Mouse (Mus musculus) cerebellum, adult (tissue): ENCODE data around the gene Snx8.

Source experiments
- ATAC-seq: cut with Nextera tagmentation; 2 replicates; pipeline ENCODE4 v1.9.2; 2017; ENCODE audit warnings: mild to moderate bottlenecking, moderate library complexity, mixed read lengths; ENCODE audit not compliant: insufficient number of reproducible peaks, low FRiP score, low TSS enrichment

The Snx8 gene

GRCm38 (mm10) chr5:140388588-140389576, at the start of gene Snx8:
Snx8 (minus strand) TSS chr5:140389262.
- ATAC-seq = peak; percentile 78; the same call in 1 of the 2 replicates

DNA sequence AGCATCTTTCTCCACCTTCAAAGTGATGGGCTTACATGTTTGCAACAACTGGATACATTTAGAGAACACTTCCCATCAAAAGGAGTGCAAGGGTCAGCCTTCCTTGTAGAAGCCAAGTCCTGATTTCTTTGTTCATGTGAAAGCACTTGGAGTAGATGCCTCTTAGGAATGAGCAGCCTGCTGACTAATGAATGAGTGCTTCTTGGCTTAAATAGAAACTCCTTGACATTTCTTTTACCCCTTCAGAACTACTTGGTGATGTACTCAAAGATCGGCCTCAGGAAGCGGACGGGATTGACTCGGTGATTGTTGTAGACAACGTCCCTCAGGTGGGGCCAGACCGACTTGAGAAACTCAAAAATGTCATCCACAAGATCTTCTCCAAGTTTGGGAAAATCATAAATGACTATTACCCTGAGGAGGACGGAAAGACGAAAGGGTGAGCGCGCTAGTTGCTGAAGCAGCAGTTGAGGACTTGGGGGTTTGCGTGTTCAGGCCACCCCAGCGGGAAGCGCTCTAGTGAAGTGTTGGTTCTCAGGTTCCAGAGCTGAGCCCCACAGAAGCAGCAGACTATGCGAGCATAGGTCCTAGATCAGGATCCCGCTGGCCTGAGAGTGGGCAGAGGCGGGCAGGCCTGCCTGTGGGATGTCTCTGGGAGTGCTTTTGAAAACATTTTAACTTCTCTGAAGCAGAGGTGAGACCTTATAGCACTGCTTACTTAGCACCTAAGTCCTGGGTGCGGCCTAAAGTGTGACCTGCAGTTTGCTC, 36.1 kb upstream of the Snx8 start:
- no peak for ATAC-seq

DNA sequence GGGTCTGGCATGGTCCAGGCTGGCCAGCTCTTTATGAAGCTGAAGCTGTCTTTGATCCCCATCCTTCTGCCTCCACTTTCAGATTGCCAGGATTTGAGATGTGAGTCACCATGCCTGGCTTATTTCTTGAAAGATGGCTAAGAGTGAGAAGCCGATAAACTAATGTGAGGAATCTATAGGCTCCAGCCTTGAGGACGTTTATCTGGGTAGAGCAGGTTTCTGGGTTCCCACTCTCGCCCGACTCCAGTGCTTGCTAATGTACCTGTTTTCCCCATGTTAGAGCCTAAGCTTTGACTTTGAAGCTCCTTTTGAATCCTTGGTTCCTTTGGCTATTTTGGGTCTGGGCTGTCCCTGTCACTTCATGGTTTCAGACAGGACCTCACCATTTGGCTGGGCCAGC, 31.6 kb upstream of the Snx8 start:
- no peak for ATAC-seq

GRCm38 (mm10) chr5:140419442-140420080, 30.5 kb upstream of the Snx8 start:
- ATAC-seq = no peak

GRCm38 (mm10) chr5:140418489-140419441, 29.7 kb upstream of the Snx8 start, which contains the start of gene Eif3b:
Eif3b (plus strand) TSS chr5:140419328.
- peak; percentile 86 for ATAC-seq

DNA sequence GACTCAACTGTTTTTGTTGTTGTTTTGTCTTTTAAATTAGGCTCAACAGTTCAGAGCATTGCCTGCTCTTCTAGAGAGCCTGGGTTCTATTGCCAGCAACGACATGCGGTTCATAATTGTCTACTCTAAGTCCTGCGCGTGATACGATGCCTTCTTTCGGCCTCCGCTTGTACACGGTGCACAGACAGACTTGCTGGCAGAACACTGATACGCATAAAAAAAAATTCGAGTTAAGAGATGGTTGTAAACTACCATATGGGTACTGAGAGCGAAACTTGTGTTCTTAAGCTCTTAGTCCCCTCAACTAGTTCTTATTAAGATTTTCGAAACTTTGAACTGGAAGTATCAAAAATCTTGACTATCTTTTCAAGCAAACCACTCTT, 29.0 kb upstream of the Snx8 start:
- ATAC-seq = no peak

DNA sequence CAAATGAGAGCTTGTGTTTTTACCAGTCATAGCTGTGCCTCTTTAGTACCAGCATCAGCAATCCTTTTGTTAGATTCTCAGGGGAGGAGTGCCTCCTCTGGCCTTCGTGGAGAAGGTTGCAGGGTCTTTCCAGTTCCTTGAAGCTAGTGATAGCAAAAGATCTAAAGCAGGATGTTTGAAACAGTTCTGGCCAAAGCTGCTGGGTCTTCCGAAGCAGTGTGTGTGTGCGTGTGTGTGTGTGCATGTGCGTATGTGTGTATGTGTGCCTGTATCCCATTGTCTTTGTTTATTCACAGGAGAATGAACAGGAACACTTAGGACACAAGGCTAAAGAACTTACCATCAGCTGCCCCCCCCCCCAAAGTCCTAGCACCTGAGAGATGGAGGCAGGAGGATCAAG, 25.6 kb upstream of the Snx8 start:
- no peak for ATAC-seq

- ATAC-seq = no peak
These were observed 22.3 kb upstream of the Snx8 start for GRCm38 (mm10) chr5:140411339-140411738.

DNA sequence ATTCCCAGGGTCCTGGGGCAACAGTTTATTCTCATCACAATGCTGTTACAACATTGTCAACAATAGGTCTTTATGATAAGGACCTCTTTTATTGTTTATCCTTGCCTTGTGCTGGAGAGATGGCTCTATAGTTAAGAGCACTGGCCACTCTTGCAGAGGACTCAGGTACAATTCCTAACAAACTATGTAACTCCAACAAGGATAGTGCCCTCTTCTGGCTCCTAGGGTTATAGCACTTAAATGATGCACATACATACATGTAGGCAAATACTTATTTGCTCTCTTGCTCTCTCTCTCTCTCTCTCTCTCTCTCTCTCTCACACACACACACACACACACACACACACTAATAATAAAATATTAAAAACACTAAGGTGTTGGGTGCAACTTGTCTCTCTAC, 19.7 kb upstream of the Snx8 start:
- ATAC-seq = no peak

DNA sequence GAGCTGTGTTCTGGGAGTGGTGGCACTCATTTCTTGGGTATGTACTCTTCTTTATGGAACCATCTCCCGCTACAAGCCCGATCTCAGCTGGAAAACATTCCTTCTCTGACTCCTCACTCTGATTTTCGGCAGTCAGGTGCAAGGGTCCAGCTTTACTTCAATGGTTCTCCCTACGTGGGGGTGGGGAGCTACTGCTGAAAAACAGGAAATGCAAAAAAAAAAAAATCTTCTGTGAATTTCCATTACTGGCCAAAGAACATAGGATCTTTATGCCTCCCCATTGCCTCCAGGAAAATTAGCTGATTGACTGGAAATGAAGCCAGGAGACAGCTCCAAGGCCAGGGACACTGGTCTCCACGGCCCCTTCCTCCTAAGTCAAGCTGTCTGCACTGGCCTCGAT, 17.6 kb upstream of the Snx8 start:
- ATAC-seq = no peak

DNA sequence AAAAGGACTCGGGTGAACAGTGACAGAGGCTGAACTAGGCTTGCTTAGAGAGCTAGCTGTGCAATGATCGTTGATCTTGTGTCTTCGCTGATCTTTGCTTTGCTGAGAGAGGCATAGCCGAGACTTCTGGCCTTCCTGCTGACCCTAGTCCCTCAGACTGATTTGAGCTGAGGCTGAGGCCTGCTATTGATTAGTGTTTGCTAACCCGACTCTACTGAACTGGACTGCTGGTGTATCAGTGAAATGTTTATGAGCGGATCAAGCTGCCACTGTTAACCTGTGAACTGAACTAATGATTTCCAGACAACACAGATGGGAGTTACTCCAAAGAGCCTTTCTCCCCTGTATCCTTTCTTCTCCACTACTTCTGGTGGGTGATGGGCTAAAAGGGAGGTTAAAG, 16.1 kb upstream of the Snx8 start:
- ATAC-seq = no peak

- no peak for ATAC-seq
These were observed 13.7 kb upstream of the Snx8 start for GRCm38 (mm10) chr5:140402640-140403270.

DNA sequence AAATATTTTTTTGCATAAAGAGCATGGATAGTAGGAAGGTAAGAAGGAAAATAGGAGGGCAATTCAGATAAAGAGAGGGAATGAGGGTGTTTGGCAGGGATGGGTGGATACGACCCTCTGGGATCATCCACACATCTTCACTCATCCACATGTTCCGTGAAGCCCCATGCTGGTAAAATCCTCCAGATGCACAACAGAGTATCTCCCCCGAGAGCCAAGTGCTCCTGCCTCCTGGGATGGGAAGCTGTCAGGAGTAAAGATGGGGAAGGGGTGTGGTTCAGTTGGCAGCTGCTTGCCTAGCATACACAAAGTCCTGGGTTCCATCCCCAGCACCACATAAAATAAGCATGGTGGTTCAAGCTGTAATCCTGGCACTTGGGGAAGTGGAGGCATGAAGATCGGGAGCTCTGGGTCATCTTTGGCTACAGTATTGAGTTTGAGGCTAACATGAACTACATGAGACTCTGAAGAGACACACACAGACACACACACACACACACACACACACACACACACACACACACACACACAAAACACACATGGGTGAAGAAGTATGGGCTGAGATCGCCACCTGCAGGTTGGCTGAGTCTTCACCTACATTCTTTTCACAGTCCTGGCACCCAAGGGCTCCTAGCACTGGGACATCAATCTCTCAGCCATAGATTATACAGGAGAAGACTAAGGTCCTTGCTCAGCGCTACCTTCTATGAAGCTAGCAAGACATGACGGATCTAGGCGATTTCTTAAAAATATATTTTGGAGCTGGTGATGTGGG, 7.3 kb upstream of the Snx8 start:
- ATAC-seq = no peak

DNA sequence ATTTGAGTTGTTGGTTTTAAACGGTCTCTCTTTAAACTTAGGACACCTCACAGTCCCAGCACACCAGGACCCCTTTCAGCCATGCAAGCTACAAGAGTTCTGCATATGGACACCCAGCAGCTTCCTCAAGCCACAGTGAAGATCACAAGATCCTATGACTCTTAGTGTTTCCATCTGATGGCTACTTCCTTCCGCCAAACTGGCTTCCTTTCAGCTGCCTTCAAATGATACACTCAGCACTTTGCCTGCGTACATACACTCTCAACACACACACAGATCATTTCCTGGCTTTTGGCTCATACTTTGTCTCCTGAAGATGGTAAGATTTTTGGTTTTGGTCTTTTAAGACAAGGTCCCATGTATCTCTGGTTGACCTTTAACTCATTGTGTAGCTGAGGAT, 3.6 kb upstream of the Snx8 start:
- no peak for ATAC-seq

DNA sequence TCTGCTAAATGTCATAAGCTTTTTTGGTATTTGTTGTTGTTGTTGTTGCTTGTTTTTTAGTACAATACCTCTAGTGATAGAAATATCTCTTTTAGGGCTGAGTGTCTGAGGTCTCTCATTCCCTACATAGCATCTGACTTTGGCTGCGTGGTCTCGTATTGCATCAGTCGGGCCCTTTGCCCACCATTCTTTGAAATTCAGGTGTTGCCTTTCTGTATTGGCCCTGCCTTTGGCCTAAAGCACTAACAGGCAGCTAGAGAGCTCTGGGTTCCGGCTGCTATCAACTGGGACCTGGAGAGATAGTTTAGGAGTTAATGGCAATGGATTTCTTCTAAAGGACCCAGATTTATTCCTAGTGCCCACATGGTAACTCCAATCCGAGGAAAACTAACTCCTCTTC, 2.9 kb upstream of the Snx8 start:
- ATAC-seq = no peak

DNA sequence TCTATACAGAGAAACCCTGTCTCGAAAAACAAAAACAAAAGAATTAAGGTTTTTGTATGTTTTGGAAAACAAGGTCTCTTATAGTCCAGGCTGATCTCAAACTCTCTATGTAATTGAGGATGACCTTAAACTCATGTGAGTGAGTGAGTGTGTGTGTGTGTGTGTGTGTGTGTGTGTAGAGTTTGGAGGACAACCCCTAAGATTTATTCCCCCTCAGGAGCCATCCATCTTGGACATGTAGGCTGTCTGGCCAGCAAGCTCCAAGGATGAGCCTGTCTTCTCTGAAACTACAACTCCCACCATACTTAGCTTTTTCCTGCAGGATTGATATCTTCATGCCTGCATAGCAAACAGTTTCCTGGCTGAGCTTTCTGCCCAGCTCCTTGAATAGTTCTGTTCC, 2.4 kb upstream of the Snx8 start:
- ATAC-seq = no peak

GRCm38 (mm10) chr5:140389647-140390046, 585 bp upstream of the Snx8 start:
- peak; percentile 31; the same call in 1 of the 2 replicates for ATAC-seq

- no peak for ATAC-seq
These were observed 1.1 kb downstream of the Snx8 start for GRCm38 (mm10) chr5:140387816-140388510.
